Mouse (Mus musculus) lung, postnatal 4 days (tissue): ENCODE results near the gene Scn11a.

ENCODE experiments used
- DNase-seq, 2 experiments: peaks; one replicate each; pipeline ENCODE4 v3.0.0; 2021

The Scn11a gene

DNA sequence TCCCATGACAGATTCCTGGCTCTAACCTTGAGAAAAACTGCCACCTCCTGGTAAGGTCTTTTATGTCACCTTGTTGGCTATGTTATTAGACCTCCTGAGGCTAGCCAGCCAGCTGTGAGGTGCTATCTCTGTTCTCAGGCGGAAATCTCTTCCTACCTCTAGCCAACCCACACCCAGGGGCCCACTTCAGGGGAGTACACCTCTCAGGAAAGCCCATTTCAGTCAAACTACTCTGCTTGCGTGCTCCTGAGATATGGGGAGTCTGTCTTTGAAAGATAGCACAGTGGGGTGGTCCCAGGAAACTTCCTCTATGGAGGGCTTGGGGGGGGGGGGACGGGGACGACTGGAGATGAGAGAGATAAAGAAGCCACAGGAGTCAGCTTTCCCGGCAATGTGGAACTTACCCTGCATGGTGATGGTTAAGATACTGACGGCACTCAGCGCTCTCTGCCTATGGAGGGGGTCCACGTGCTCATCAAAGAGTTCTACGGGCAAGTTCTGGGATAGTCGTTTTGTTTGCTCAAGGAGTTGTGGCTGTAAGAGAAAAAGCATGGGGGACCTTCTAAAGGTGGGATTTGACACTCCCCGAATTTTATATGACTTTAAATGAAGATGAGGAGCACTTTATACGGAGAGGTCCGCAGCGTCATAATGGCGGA is 29.9 kb downstream of the Scn11a start:
- no peak for DNase-seq

DNA sequence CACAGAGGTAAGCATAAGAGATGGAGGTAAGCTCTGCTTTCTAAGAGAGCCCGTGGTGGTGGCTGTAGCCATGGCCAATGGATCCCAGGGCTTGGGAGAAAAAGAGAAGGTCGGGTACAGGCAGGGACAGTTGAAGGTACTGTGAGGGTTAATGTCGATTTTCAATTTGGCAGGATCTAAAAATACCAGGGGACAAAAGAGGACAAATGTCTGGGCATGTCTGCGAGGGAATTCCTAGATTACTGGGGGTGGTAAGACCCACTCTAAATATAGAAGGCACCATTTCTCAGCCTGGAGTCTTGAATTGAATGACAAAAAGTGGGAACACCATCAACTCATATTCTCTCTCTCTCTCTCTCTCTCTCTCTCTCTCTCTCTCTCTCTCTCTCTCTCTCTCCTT is 30.8 kb downstream of the Scn11a start:
- no peak for DNase-seq

DNA sequence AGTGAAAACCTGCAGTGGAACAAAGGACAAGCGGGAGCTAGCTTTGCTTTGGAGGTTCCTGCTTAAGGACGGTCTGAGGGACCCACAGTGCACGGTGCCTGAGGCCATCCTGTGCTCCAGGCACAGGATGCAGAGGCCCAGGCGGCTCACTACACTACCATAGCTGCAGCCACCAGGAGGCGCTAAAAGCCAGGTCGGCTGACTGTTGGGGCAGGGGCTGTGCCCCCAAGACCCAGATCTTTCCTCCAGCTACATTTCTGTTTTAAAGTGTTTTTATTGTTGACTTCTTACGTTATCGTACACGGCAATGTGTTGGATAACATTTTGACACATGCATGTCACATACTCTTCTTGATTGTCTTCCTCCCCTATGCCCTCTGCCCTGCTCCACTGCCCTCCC is 32.8 kb downstream of the Scn11a start:
- peak in 1 of 2 experiments; percentile 14 for DNase-seq

- no peak for DNase-seq
Observed at GRCm38 (mm10) chr9:119780901-119781300, 44.4 kb downstream of the Scn11a start.

DNA sequence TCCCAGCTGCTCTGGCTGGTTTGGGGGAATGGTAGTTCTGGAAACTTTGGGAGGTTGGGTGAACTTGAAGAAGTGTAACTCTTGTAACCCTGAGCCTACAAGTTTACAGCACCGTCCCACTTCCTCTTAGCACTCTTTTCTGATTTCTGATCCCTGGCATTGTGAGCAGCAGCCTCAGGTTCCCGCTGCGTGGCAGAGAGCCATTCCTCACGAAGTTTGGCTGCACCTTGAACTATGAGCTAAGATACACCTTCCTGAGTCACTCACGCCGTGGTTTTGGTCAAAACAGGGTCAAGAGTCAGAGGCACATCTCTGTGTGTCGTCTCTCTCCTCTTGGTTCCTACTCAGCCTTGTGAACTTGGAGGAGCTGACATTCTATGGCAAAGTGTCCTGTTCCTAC is 48.6 kb downstream of the Scn11a start:
- no peak for DNase-seq

- peak; percentile 31 to 34 for DNase-seq
Observed at GRCm38 (mm10) chr9:119768585-119768984, 56.7 kb downstream of the Scn11a start.

GRCm38 (mm10) chr9:119760226-119760625 is 65.0 kb downstream of the Scn11a start:
- no peak for DNase-seq

- DNase-seq: no peak
Observed at GRCm38 (mm10) chr9:119759457-119759856, 65.8 kb downstream of the Scn11a start.

DNA sequence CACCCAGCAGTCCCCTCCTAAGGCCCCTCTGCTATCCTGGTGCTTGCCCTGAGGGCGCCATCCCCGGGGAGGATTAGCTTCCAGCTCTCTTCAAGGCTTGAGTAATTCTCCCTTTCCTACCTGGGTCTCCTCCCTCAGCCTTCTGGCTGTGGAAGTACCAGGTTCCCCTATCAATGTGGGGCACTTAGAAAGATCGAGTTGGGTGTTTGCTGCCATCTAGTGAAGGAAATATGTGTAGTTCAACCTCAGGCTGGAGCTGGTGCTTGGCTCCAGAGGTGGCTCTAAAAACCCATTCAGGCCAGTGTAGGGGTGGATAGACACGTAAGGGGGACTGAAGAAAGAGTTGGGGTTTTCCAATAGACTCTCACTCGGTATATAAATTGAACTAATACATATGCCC is 73.7 kb downstream of the Scn11a start:
- DNase-seq: peak in 1 of 2 experiments; percentile 9

GRCm38 (mm10) chr9:119749112-119749511 is 76.1 kb downstream of the Scn11a start:
- no peak for DNase-seq

GRCm38 (mm10) chr9:119743900-119744299 is 81.4 kb downstream of the Scn11a start:
- DNase-seq: peak; percentile 31 to 37

- no peak for DNase-seq
Observed at GRCm38 (mm10) chr9:119743312-119743711, 81.9 kb downstream of the Scn11a start.

- no peak for DNase-seq
Observed at GRCm38 (mm10) chr9:119741101-119741786, 84.0 kb downstream of the Scn11a start.

GRCm38 (mm10) chr9:119728412-119729097 is 96.7 kb downstream of the Scn11a start:
- DNase-seq: no peak

DNA sequence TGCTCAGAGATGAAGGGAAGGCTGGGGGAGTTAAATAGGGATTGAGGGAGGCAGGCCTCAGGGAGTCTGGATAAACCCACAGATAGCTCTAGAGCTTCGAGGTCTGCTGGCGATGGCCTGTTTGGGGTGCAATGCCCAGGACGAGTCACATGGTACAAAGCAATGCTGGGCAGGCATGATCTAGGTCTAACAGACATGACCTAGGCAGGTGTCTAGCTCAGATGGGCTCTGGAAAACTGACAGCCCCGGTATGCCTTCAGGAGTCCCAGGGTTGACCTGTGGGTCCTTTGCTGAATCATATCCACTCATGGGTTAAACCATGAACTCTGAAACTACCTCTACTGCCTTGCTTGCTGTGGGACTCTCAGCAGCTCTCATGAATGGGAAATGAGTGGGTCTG is 98.3 kb downstream of the Scn11a start:
- DNase-seq: no peak

GRCm38 (mm10) chr9:119725293-119725862 is 99.9 kb downstream of the Scn11a start:
- no peak for DNase-seq

DNA sequence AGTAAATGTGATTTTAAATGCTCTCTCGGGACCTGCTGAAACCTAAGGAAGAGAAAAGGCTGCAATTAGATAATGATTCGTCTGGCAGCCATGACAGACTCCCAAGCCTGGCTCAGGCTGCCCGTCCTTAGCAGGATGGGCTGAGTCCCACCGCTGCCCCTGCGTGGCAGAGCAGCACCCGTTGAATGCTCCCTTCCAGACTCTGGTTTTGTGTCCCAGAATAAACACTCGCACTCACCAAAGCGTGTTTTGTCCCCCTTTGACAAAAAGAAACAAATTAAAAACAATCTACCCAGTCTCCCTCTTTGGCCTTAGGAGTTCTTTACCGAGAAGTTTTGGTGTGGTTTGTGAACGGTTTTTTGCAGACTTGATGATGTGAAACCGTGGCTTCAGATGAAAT is 106.0 kb downstream of the Scn11a start, which contains the start of gene Scn10a:
Gene Scn10a, minus strand, starts transcription at position 101 of the 400 bp plus-strand sequence.
- no peak for DNase-seq

DNA sequence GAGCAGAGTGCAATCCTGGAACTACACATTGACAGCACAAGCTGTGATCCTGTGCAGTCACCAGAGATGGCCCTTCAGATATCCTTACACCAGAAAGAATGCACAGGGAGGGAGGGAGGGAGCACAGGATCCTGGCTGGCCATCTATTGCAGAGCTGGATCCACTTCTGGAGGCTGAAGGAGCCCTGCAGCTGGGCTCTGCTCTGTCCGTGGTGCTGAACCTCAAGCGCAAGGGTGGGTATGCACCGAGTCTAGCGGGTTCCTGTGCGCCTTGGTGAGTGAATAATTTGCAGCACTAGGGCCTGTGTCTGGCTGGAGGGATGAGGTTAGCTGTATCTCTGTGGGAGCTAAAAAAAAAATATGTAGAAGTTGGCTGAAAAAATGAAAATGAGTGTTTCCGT is 118.6 kb downstream of the Scn11a start:
- DNase-seq: peak; percentile 74 to 76
